Mouse (Mus musculus): ENCODE measurements around the gene 8030474K03Rik. TPM values are rescaled to one million over a fixed set of nuclear protein-coding genes. Genes with fewer than 3 reads are reported as not detected.

8030474K03Rik gene
- polyA plus RNA-seq (2014; fragmentation: Nextera tagmentation; extraction: Ambion mirVana) = 0.26 and 0.81 TPM in 2 replicates

GRCm38 (mm10) chrX:101794342-101794741 is at the start of gene 8030474K03Rik, which contains the start of gene Gm4779:
Gene 8030474K03Rik (plus strand): TSS chrX:101794656.
Gene Gm4779 (minus strand): TSS chrX:101794423.
- Histone ChIP-seq H3K4me2 (replicated peaks; ENCODE audit: low read depth, low read length) (no peak within 1 kb of the TSS), H3K9ac (ENCODE audit: low read depth, low read length) (no peak within 1 kb of the TSS), H3K27ac (ENCODE audit: low read depth, low read length) (no peak within 1 kb of the TSS), H3K36me3 (ENCODE audit: control insufficient read depth, insufficient read depth, low read length) (no peaks in the 10 kb centered on the region), H3K4me3 (ENCODE audit: low read length) (no peak within 1 kb of the TSS), H3K4me1 (ENCODE audit: control insufficient read depth, insufficient read depth, low read length) (no peaks in the 10 kb centered on the region), H3K27me3 (ENCODE audit: control insufficient read depth, insufficient read depth, low read length) (no peaks in the 10 kb centered on the region), H3K9me3 (ENCODE audit: control insufficient read depth, low read length) (no peaks in the 10 kb centered on the region)
- ATAC-seq (ENCODE audit: low FRiP score, low TSS enrichment) = no peak
- WGBS = 94% methylated on average over 35 of the region's 35 CpGs

GRCm38 (mm10) chrX:101750144-101750543 is 44.3 kb upstream of the 8030474K03Rik start:
- H3K9ac ChIP-seq (ENCODE audit: low read depth, low read length) = no peak overlapping the region
- H3K4me2 ChIP-seq (replicated peaks; ENCODE audit: low read depth, low read length) = no peak overlapping the region
- no peak overlapping the region for H3K4me3 ChIP-seq (ENCODE audit: low read length)
- 72% methylated on average over 4 of the region's 4 CpGs for WGBS
- no peaks in the 10 kb centered on the region for H3K36me3 ChIP-seq (ENCODE audit: control insufficient read depth, insufficient read depth, low read length)
- H3K9me3 ChIP-seq (ENCODE audit: control insufficient read depth, low read length) = no peaks in the 10 kb centered on the region
- no peak for ATAC-seq (ENCODE audit: low FRiP score, low TSS enrichment)
- no peaks in the 10 kb centered on the region for H3K27me3 ChIP-seq (ENCODE audit: control insufficient read depth, insufficient read depth, low read length)
- no peaks in the 10 kb centered on the region for H3K4me1 ChIP-seq (ENCODE audit: control insufficient read depth, insufficient read depth, low read length)
- H3K27ac ChIP-seq (ENCODE audit: low read depth, low read length) = no peak overlapping the region

GRCm38 (mm10) chrX:101754478-101754877 is 40.0 kb upstream of the 8030474K03Rik start:
- ATAC-seq (ENCODE audit: low FRiP score, low TSS enrichment) = no peak
- Histone ChIP-seq H3K27me3 (ENCODE audit: control insufficient read depth, insufficient read depth, low read length) (no peaks in the 10 kb centered on the region), H3K4me3 (ENCODE audit: low read length) (no peak overlapping the region), H3K36me3 (ENCODE audit: control insufficient read depth, insufficient read depth, low read length) (no peaks in the 10 kb centered on the region), H3K27ac (ENCODE audit: low read depth, low read length) (no peak overlapping the region), H3K4me2 (replicated peaks; ENCODE audit: low read depth, low read length) (no peak overlapping the region), H3K9me3 (ENCODE audit: control insufficient read depth, low read length) (no peaks in the 10 kb centered on the region), H3K9ac (ENCODE audit: low read depth, low read length) (no peak overlapping the region), H3K4me1 (ENCODE audit: control insufficient read depth, insufficient read depth, low read length) (no peaks in the 10 kb centered on the region)
- 71% methylated on average over 5 of the region's 5 CpGs for WGBS

GRCm38 (mm10) chrX:101764621-101765020 is 29.8 kb upstream of the 8030474K03Rik start:
- no peaks in the 10 kb centered on the region for H3K4me1 ChIP-seq (ENCODE audit: control insufficient read depth, insufficient read depth, low read length)
- no peak overlapping the region for H3K27ac ChIP-seq (ENCODE audit: low read depth, low read length)
- H3K4me3 ChIP-seq (ENCODE audit: low read length) = no peak overlapping the region
- no peak for ATAC-seq (ENCODE audit: low FRiP score, low TSS enrichment)
- H3K4me2 ChIP-seq (replicated peaks; ENCODE audit: low read depth, low read length) = no peak overlapping the region
- no peaks in the 10 kb centered on the region for H3K9me3 ChIP-seq (ENCODE audit: control insufficient read depth, low read length)
- WGBS = 77% methylated on average over 5 of the region's 5 CpGs
- H3K27me3 ChIP-seq (ENCODE audit: control insufficient read depth, insufficient read depth, low read length) = 0 out of 2 replicates have a peak, but pooled peaks cover 3% of the 10 kb centered on the region
- H3K36me3 ChIP-seq (ENCODE audit: control insufficient read depth, insufficient read depth, low read length) = no peaks in the 10 kb centered on the region
- H3K9ac ChIP-seq (ENCODE audit: low read depth, low read length) = no peak overlapping the region

- no peak for ATAC-seq (ENCODE audit: low FRiP score, low TSS enrichment)
- Histone ChIP-seq H3K4me3 (ENCODE audit: low read length) (no peak overlapping the region), H3K36me3 (ENCODE audit: control insufficient read depth, insufficient read depth, low read length) (no peaks in the 10 kb centered on the region), H3K9me3 (ENCODE audit: control insufficient read depth, low read length) (no peaks in the 10 kb centered on the region), H3K4me2 (replicated peaks; ENCODE audit: low read depth, low read length) (no peak overlapping the region), H3K27ac (ENCODE audit: low read depth, low read length) (no peak overlapping the region), H3K9ac (ENCODE audit: low read depth, low read length) (no peak overlapping the region), H3K27me3 (ENCODE audit: control insufficient read depth, insufficient read depth, low read length) (0 out of 2 replicates have a peak, but pooled peaks cover 3% of the 10 kb centered on the region), H3K4me1 (ENCODE audit: control insufficient read depth, insufficient read depth, low read length) (no peaks in the 10 kb centered on the region)
- WGBS = 82% methylated on average over 4 of the region's 4 CpGs
Measured at GRCm38 (mm10) chrX:101765111-101765510, 29.3 kb upstream of the 8030474K03Rik start.

- H3K4me2 ChIP-seq (replicated peaks; ENCODE audit: low read depth, low read length) = no peak overlapping the region
- H3K36me3 ChIP-seq (ENCODE audit: control insufficient read depth, insufficient read depth, low read length) = no peaks in the 10 kb centered on the region
- WGBS = 69% methylated on average over 7 of the region's 7 CpGs
- H3K27ac ChIP-seq (ENCODE audit: low read depth, low read length) = no peak overlapping the region
- 0 out of 2 replicates have a peak, but pooled peaks cover 3% of the 10 kb centered on the region for H3K27me3 ChIP-seq (ENCODE audit: control insufficient read depth, insufficient read depth, low read length)
- H3K9ac ChIP-seq (ENCODE audit: low read depth, low read length) = no peak overlapping the region
- no peaks in the 10 kb centered on the region for H3K4me1 ChIP-seq (ENCODE audit: control insufficient read depth, insufficient read depth, low read length)
- no peak overlapping the region for H3K4me3 ChIP-seq (ENCODE audit: low read length)
- no peak for ATAC-seq (ENCODE audit: low FRiP score, low TSS enrichment)
- H3K9me3 ChIP-seq (ENCODE audit: control insufficient read depth, low read length) = no peaks in the 10 kb centered on the region
Measured at GRCm38 (mm10) chrX:101767280-101767679, 27.2 kb upstream of the 8030474K03Rik start.

- Histone ChIP-seq H3K4me2 (replicated peaks; ENCODE audit: low read depth, low read length) (no peak overlapping the region), H3K27ac (ENCODE audit: low read depth, low read length) (no peak overlapping the region), H3K27me3 (ENCODE audit: control insufficient read depth, insufficient read depth, low read length) (0 out of 2 replicates have a peak, but pooled peaks cover 3% of the 10 kb centered on the region), H3K9me3 (ENCODE audit: control insufficient read depth, low read length) (no peaks in the 10 kb centered on the region), H3K36me3 (ENCODE audit: control insufficient read depth, insufficient read depth, low read length) (no peaks in the 10 kb centered on the region), H3K4me1 (ENCODE audit: control insufficient read depth, insufficient read depth, low read length) (no peaks in the 10 kb centered on the region), H3K4me3 (ENCODE audit: low read length) (no peak overlapping the region), H3K9ac (ENCODE audit: low read depth, low read length) (no peak overlapping the region)
- WGBS = 74% methylated on average over 2 of the region's 2 CpGs
- no peak for ATAC-seq (ENCODE audit: low FRiP score, low TSS enrichment)
Measured at GRCm38 (mm10) chrX:101769478-101769877, 25.0 kb upstream of the 8030474K03Rik start.

GRCm38 (mm10) chrX:101770307-101770706 is 24.1 kb upstream of the 8030474K03Rik start:
- no peak for ATAC-seq (ENCODE audit: low FRiP score, low TSS enrichment)
- WGBS = 62% methylated on average over 3 of the region's 3 CpGs
- H3K4me3 ChIP-seq (ENCODE audit: low read length) = no peak overlapping the region
- H3K9ac ChIP-seq (ENCODE audit: low read depth, low read length) = no peak overlapping the region
- no peak overlapping the region for H3K27ac ChIP-seq (ENCODE audit: low read depth, low read length)
- no peaks in the 10 kb centered on the region for H3K9me3 ChIP-seq (ENCODE audit: control insufficient read depth, low read length)
- no peaks in the 10 kb centered on the region for H3K4me1 ChIP-seq (ENCODE audit: control insufficient read depth, insufficient read depth, low read length)
- 0 out of 2 replicates have a peak, but pooled peaks cover 3% of the 10 kb centered on the region for H3K27me3 ChIP-seq (ENCODE audit: control insufficient read depth, insufficient read depth, low read length)
- no peaks in the 10 kb centered on the region for H3K36me3 ChIP-seq (ENCODE audit: control insufficient read depth, insufficient read depth, low read length)
- no peak overlapping the region for H3K4me2 ChIP-seq (replicated peaks; ENCODE audit: low read depth, low read length)

- 44% methylated on average over 5 of the region's 5 CpGs for WGBS
- Histone ChIP-seq H3K4me2 (replicated peaks; ENCODE audit: low read depth, low read length) (no peak overlapping the region), H3K4me3 (ENCODE audit: low read length) (no peak overlapping the region), H3K9me3 (ENCODE audit: control insufficient read depth, low read length) (no peaks in the 10 kb centered on the region), H3K9ac (ENCODE audit: low read depth, low read length) (no peak overlapping the region), H3K4me1 (ENCODE audit: control insufficient read depth, insufficient read depth, low read length) (no peaks in the 10 kb centered on the region), H3K27me3 (ENCODE audit: control insufficient read depth, insufficient read depth, low read length) (no peaks in the 10 kb centered on the region), H3K36me3 (ENCODE audit: control insufficient read depth, insufficient read depth, low read length) (no peaks in the 10 kb centered on the region), H3K27ac (ENCODE audit: low read depth, low read length) (no peak overlapping the region)
- no peak for ATAC-seq (ENCODE audit: low FRiP score, low TSS enrichment)
Measured at GRCm38 (mm10) chrX:101772035-101772434, 22.4 kb upstream of the 8030474K03Rik start.

Measured in kidney, embryonic 14.5 days (tissue).